Mouse (Mus musculus): ENCODE measurements at regions not wholly inside any gene's neighbourhood (a gene's known extent, or its start where the extent isn't known, plus 50 kb on each side); places are given as distances from the start of the nearest gene placed in this dataset.

DNA sequence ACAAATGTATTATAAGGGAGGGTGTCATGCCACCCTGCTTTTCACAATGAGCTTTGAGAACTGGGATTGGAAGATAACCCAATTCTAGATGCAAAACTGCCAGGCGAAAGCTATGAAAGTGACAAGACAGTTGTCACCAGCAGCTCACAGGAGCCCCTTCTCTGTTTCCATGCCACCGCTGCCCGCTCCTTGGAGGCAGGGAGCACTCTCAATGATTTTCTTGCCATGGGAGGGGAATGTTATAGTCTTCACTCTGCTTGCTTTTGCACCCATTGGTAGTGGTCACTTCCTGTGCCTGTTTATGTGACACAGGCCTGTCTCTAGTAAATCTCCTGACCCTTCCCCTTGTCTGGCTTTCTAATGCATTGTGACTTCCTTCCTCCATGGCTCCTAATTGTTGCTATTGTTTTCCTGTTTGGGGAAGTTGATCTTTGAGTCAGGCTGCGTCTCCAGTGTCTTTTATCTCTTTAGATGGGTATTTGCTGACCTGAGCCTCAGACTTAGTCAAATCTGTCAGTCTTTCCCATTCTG is 143.4 kb downstream of the Tpra1 start:
- H3K4me2 ChIP-seq (replicated peaks; ENCODE audit: low read depth, low read length, severe bottlenecking) = no peak overlapping the region
- no peak overlapping the region for H3K27ac ChIP-seq (replicated peaks; ENCODE audit: low read depth, low read length)
- H3K4me3 ChIP-seq (replicated peaks; ENCODE audit: low read length) = no peak overlapping the region
- ATAC-seq (ENCODE audit: low FRiP score, low read depth) (no peak), DNase-seq (ENCODE audit: low spot score) (no peak)
- no peaks in the 10 kb centered on the region for H3K4me1 ChIP-seq (ENCODE audit: control insufficient read depth, insufficient read depth, low read length)
- H3K27me3 ChIP-seq (ENCODE audit: control insufficient read depth, insufficient read depth, low read length) = no peaks in the 10 kb centered on the region
- no peaks in the 10 kb centered on the region for H3K9me3 ChIP-seq (ENCODE audit: control insufficient read depth, low read length)
- 80% methylated on average over 4 of the region's 4 CpGs for WGBS
- no peaks in the 10 kb centered on the region for H3K36me3 ChIP-seq (ENCODE audit: control insufficient read depth, insufficient read depth, low read length)
- no peak for TF ChIP-seq POLR2A (IDR thresholded peaks at IDR 0.05; ENCODE audit: borderline replicate concordance, extremely low read depth, insufficient read depth, insufficient read length)
- H3K9ac ChIP-seq (ENCODE audit: low read depth, low read length, severe bottlenecking) = no peak overlapping the region

GRCm38 (mm10) chr6:89046476-89046875 is 144.4 kb downstream of the Tpra1 start:
- H3K36me3 ChIP-seq (ENCODE audit: control insufficient read depth, insufficient read depth, low read length) = no peaks in the 10 kb centered on the region
- 83% methylated on average over 2 of the region's 2 CpGs for WGBS
- H3K9me3 ChIP-seq (ENCODE audit: control insufficient read depth, low read length) = no peaks in the 10 kb centered on the region
- H3K27ac ChIP-seq (replicated peaks; ENCODE audit: low read depth, low read length) = no peak overlapping the region
- no peak for ATAC-seq (ENCODE audit: low FRiP score, low read depth)
- DNase-seq (ENCODE audit: low spot score) = no peak
- H3K4me1 ChIP-seq (ENCODE audit: control insufficient read depth, insufficient read depth, low read length) = no peaks in the 10 kb centered on the region
- H3K4me3 ChIP-seq (replicated peaks; ENCODE audit: low read length) = no peak overlapping the region
- H3K4me2 ChIP-seq (replicated peaks; ENCODE audit: low read depth, low read length, severe bottlenecking) = no peak overlapping the region
- no peak for TF ChIP-seq POLR2A (IDR thresholded peaks at IDR 0.05; ENCODE audit: borderline replicate concordance, extremely low read depth, insufficient read depth, insufficient read length)
- H3K9ac ChIP-seq (ENCODE audit: low read depth, low read length, severe bottlenecking) = no peak overlapping the region
- no peaks in the 10 kb centered on the region for H3K27me3 ChIP-seq (ENCODE audit: control insufficient read depth, insufficient read depth, low read length)

- Histone ChIP-seq H3K4me1 (ENCODE audit: control insufficient read depth, insufficient read depth, low read length) (no peaks in the 10 kb centered on the region), H3K27me3 (ENCODE audit: control insufficient read depth, insufficient read depth, low read length) (no peaks in the 10 kb centered on the region), H3K9me3 (ENCODE audit: control insufficient read depth, low read length) (no peaks in the 10 kb centered on the region), H3K4me3 (replicated peaks; ENCODE audit: low read length) (no peak overlapping the region), H3K9ac (ENCODE audit: low read depth, low read length, severe bottlenecking) (no peak overlapping the region), H3K36me3 (ENCODE audit: control insufficient read depth, insufficient read depth, low read length) (no peaks in the 10 kb centered on the region), H3K4me2 (replicated peaks; ENCODE audit: low read depth, low read length, severe bottlenecking) (no peak overlapping the region), H3K27ac (replicated peaks; ENCODE audit: low read depth, low read length) (no peak overlapping the region)
- TF ChIP-seq POLR2A (IDR thresholded peaks at IDR 0.05; ENCODE audit: borderline replicate concordance, extremely low read depth, insufficient read depth, insufficient read length) = no peak
- WGBS = 64% methylated on average over 6 of the region's 6 CpGs
- DNase-seq (ENCODE audit: low spot score) (no peak), ATAC-seq (ENCODE audit: low FRiP score, low read depth) (no peak)
Measured at GRCm38 (mm10) chr6:89047629-89048332, 145.7 kb downstream of the Tpra1 start.

GRCm38 (mm10) chr6:89049290-89049689 is 147.2 kb downstream of the Tpra1 start:
- 45% methylated on average over 1 of the region's 1 CpGs for WGBS
- H3K27me3 ChIP-seq (ENCODE audit: control insufficient read depth, insufficient read depth, low read length) = no peaks in the 10 kb centered on the region
- no peaks in the 10 kb centered on the region for H3K9me3 ChIP-seq (ENCODE audit: control insufficient read depth, low read length)
- no peaks in the 10 kb centered on the region for H3K36me3 ChIP-seq (ENCODE audit: control insufficient read depth, insufficient read depth, low read length)
- H3K4me1 ChIP-seq (ENCODE audit: control insufficient read depth, insufficient read depth, low read length) = no peaks in the 10 kb centered on the region
- no peak for ATAC-seq (ENCODE audit: low FRiP score, low read depth)
- H3K27ac ChIP-seq (replicated peaks; ENCODE audit: low read depth, low read length) = no peak overlapping the region
- no peak overlapping the region for H3K9ac ChIP-seq (ENCODE audit: low read depth, low read length, severe bottlenecking)
- TF ChIP-seq POLR2A (IDR thresholded peaks at IDR 0.05; ENCODE audit: borderline replicate concordance, extremely low read depth, insufficient read depth, insufficient read length) = no peak
- no peak overlapping the region for H3K4me2 ChIP-seq (replicated peaks; ENCODE audit: low read depth, low read length, severe bottlenecking)
- DNase-seq (ENCODE audit: low spot score) = no peak
- H3K4me3 ChIP-seq (replicated peaks; ENCODE audit: low read length) = no peak overlapping the region

GRCm38 (mm10) chr6:89050575-89051270 is 148.7 kb downstream of the Tpra1 start:
- 83% methylated on average over 13 of the region's 13 CpGs for WGBS
- no peak for ATAC-seq (ENCODE audit: low FRiP score, low read depth)
- no peak for TF ChIP-seq POLR2A (IDR thresholded peaks at IDR 0.05; ENCODE audit: borderline replicate concordance, extremely low read depth, insufficient read depth, insufficient read length)
- no peak for DNase-seq (ENCODE audit: low spot score)
- Histone ChIP-seq H3K4me3 (replicated peaks; ENCODE audit: low read length) (no peak overlapping the region), H3K36me3 (ENCODE audit: control insufficient read depth, insufficient read depth, low read length) (no peaks in the 10 kb centered on the region), H3K27me3 (ENCODE audit: control insufficient read depth, insufficient read depth, low read length) (no peaks in the 10 kb centered on the region), H3K4me2 (replicated peaks; ENCODE audit: low read depth, low read length, severe bottlenecking) (no peak overlapping the region), H3K4me1 (ENCODE audit: control insufficient read depth, insufficient read depth, low read length) (no peaks in the 10 kb centered on the region), H3K9me3 (ENCODE audit: control insufficient read depth, low read length) (no peaks in the 10 kb centered on the region), H3K27ac (replicated peaks; ENCODE audit: low read depth, low read length) (no peak overlapping the region), H3K9ac (ENCODE audit: low read depth, low read length, severe bottlenecking) (no peak overlapping the region)
